Mouse (Mus musculus): ENCODE results near the gene Figla. TPM values are rescaled to one million over a fixed set of nuclear protein-coding genes. Genes with fewer than 3 reads are reported as not detected.

The Figla gene
- polyA plus RNA-seq, 1 experiment from 2014 or later = not detected

GRCm38 (mm10) chr6:86069009-86069408, 53.0 kb downstream of the Figla start:
- ATAC-seq (replicated peaks; ENCODE audit: low FRiP score, low TSS enrichment, low read depth) = no peak
- Histone ChIP-seq H3K4me3 (ENCODE audit: low read depth, low read length) (no peak overlapping the region), H3K9ac (ENCODE audit: low read length) (no peak overlapping the region), H3K9me3 (ENCODE audit: control insufficient read depth, low read length) (no peaks in the 10 kb centered on the region), H3K27me3 (replicated peaks; ENCODE audit: control insufficient read depth, insufficient read depth, low read length) (no peaks in the 10 kb centered on the region), H3K4me2 (ENCODE audit: low read length) (no peak overlapping the region), H3K4me1 (replicated peaks; ENCODE audit: control insufficient read depth, insufficient read depth, low read length) (peaks cover 6% of the 10 kb centered on the region; the same call in 1 of the 2 replicates), H3K27ac (ENCODE audit: low read depth) (no peak overlapping the region), H3K36me3 (ENCODE audit: control insufficient read depth, insufficient read depth, low read length) (no peaks in the 10 kb centered on the region)
- WGBS = 66% methylated on average over 5 of the region's 5 CpGs
- DNase-seq (ENCODE audit: low spot score) = no peak

- ATAC-seq (replicated peaks; ENCODE audit: low FRiP score, low TSS enrichment, low read depth) (no peak), DNase-seq (ENCODE audit: low spot score) (no peak)
- Histone ChIP-seq H3K27ac (ENCODE audit: low read depth) (no peak overlapping the region), H3K9ac (ENCODE audit: low read length) (no peak overlapping the region), H3K4me1 (replicated peaks; ENCODE audit: control insufficient read depth, insufficient read depth, low read length) (no peaks in the 10 kb centered on the region), H3K4me2 (ENCODE audit: low read length) (no peak overlapping the region), H3K9me3 (ENCODE audit: control insufficient read depth, low read length) (no peaks in the 10 kb centered on the region), H3K4me3 (ENCODE audit: low read depth, low read length) (no peak overlapping the region), H3K27me3 (replicated peaks; ENCODE audit: control insufficient read depth, insufficient read depth, low read length) (no peaks in the 10 kb centered on the region), H3K36me3 (ENCODE audit: control insufficient read depth, insufficient read depth, low read length) (no peaks in the 10 kb centered on the region)
- 87% methylated on average over 3 of the region's 3 CpGs for WGBS
Measured at GRCm38 (mm10) chr6:86069856-86070255, 53.9 kb downstream of the Figla start.

GRCm38 (mm10) chr6:86070277-86070676, 54.3 kb downstream of the Figla start:
- Histone ChIP-seq H3K4me2 (ENCODE audit: low read length) (no peak overlapping the region), H3K9ac (ENCODE audit: low read length) (no peak overlapping the region), H3K27ac (ENCODE audit: low read depth) (no peak overlapping the region), H3K27me3 (replicated peaks; ENCODE audit: control insufficient read depth, insufficient read depth, low read length) (no peaks in the 10 kb centered on the region), H3K4me1 (replicated peaks; ENCODE audit: control insufficient read depth, insufficient read depth, low read length) (no peaks in the 10 kb centered on the region), H3K36me3 (ENCODE audit: control insufficient read depth, insufficient read depth, low read length) (no peaks in the 10 kb centered on the region), H3K4me3 (ENCODE audit: low read depth, low read length) (no peak overlapping the region), H3K9me3 (ENCODE audit: control insufficient read depth, low read length) (no peaks in the 10 kb centered on the region)
- DNase-seq (ENCODE audit: low spot score) = no peak
- ATAC-seq (replicated peaks; ENCODE audit: low FRiP score, low TSS enrichment, low read depth) = no peak
- 79% methylated on average over 7 of the region's 7 CpGs for WGBS

Other genes starting within 250 kb of the Figla start
- not detected in 2 replicates for gene Nat8f6, start 195.2 kb upstream of the Figla start, polyA plus RNA-seq (2014; fragmentation: Nextera tagmentation; extraction: Ambion mirVana)
- not detected in 2 replicates for gene Nat8f5, start 195.2 kb upstream of the Figla start, polyA plus RNA-seq (2014; fragmentation: Nextera tagmentation; extraction: Ambion mirVana)
- 0.16 and 0.42 TPM in 2 replicates for gene Nat8, start 184.1 kb upstream of the Figla start, polyA plus RNA-seq (2014; fragmentation: Nextera tagmentation; extraction: Ambion mirVana)
- gene Nat8f2, start 147.0 kb upstream of the Figla start, polyA plus RNA-seq (2014; fragmentation: Nextera tagmentation; extraction: Ambion mirVana) = 0.09 TPM in 1 of 2 replicates, not detected in the other
- 4.1 and 4.5 TPM in 2 replicates for gene Nat8f4, start 111.3 kb upstream of the Figla start, polyA plus RNA-seq (2014; fragmentation: Nextera tagmentation; extraction: Ambion mirVana)
- 27.8 and 30.3 TPM in 2 replicates for gene Tprkb, start 104.3 kb upstream of the Figla start, polyA plus RNA-seq (2014; fragmentation: Nextera tagmentation; extraction: Ambion mirVana)
- gene Nat8f1, start 100.5 kb upstream of the Figla start, polyA plus RNA-seq (2014; fragmentation: Nextera tagmentation; extraction: Ambion mirVana) = 4.5 and 4.8 TPM in 2 replicates
- gene Dusp11, start 54.5 kb upstream of the Figla start, polyA plus RNA-seq (2014; fragmentation: Nextera tagmentation; extraction: Ambion mirVana) = 42.5 and 44.1 TPM in 2 replicates
- gene Add2, start 12.5 kb downstream of the Figla start, polyA plus RNA-seq (2014; fragmentation: Nextera tagmentation; extraction: Ambion mirVana) = 7.4 and 7.7 TPM in 2 replicates
- gene Tgfa, start 179.1 kb downstream of the Figla start, polyA plus RNA-seq (2014; fragmentation: Nextera tagmentation; extraction: Ambion mirVana) = 6.8 and 7.3 TPM in 2 replicates

All from intestine, embryonic 14.5 days (tissue).